Mouse (Mus musculus) frontal cortex, postnatal 36 days (tissue): ENCODE measurements at regions not wholly inside any gene's neighbourhood (a gene's known extent, or its start where the extent isn't known, plus 50 kb on each side); places are given as distances from the start of the nearest gene placed in this dataset.

Source experiments
- DNase-seq, 2 experiments: peaks; one replicate each; pipeline ENCODE4 v3.0.0; 2022; ENCODE audit warnings: low spot score in 2 of 2

- DNase-seq: no peak
Measured at GRCm38 (mm10) chr7:79201246-79201645, 52.4 kb upstream of the Mfge8 start.

GRCm38 (mm10) chr7:79202336-79202735 is 53.5 kb upstream of the Mfge8 start:
- DNase-seq: no peak

- no peak for DNase-seq
Measured at GRCm38 (mm10) chr7:79203481-79203880, 54.6 kb upstream of the Mfge8 start.

GRCm38 (mm10) chr7:79207140-79207539 is 58.3 kb upstream of the Mfge8 start:
- no peak for DNase-seq

- DNase-seq: no peak
Measured at GRCm38 (mm10) chr7:79210376-79211215, 61.7 kb upstream of the Mfge8 start.

- no peak for DNase-seq
Measured at GRCm38 (mm10) chr7:79211287-79211976, 61.6 kb upstream of the Abhd2 start.

- DNase-seq: no peak
Measured at GRCm38 (mm10) chr7:79212231-79212630, 60.8 kb upstream of the Abhd2 start.

GRCm38 (mm10) chr7:79215001-79215400 is 58.0 kb upstream of the Abhd2 start:
- no peak for DNase-seq

- peak in 1 of 2 experiments; percentile 22 for DNase-seq
Measured at GRCm38 (mm10) chr7:79217232-79217631, 55.8 kb upstream of the Abhd2 start.

GRCm38 (mm10) chr7:79222626-79223335 is 50.2 kb upstream of the Abhd2 start:
- no peak for DNase-seq
